Mouse (Mus musculus): ENCODE measurements around the gene Gipr. TPM values are rescaled to one million over a fixed set of nuclear protein-coding genes. Genes with fewer than 3 reads are reported as not detected.

Gipr gene
- total and polyA plus RNA-seq, 2 experiments from 2014 or later: 5.3 to 16.9 TPM

- no peak for ATAC-seq
- no peaks in the 10 kb centered on the region for H3K27me3 ChIP-seq (ENCODE audit: insufficient read depth, low read length)
- no peak overlapping the region for H3K4me2 ChIP-seq (ENCODE audit: low read depth)
- 92% methylated on average over 38 of the region's 38 CpGs for WGBS
- no peak overlapping the region for H3K27ac ChIP-seq (ENCODE audit: low read depth, low read length)
- H3K4me1 ChIP-seq (ENCODE audit: insufficient read depth): peaks cover 3% of the 10 kb centered on the region; the same call in 1 of the 2 replicates
- no peak overlapping the region for H3K4me3 ChIP-seq (ENCODE audit: low read depth, low read length)
- H3K36me3 ChIP-seq (ENCODE audit: insufficient read depth): peaks cover 58% of the 10 kb centered on the region
- DNase-seq: no peak
- TF ChIP-seq CTCF (IDR thresholded peaks at IDR 0.05; ENCODE audit: low read depth): no peak
- no peaks in the 10 kb centered on the region for H3K9me3 ChIP-seq (ENCODE audit: low read length)
- H3K9ac ChIP-seq: no peak overlapping the region
Measured at GRCm38 (mm10) chr7:19136673-19137334, 29.1 kb downstream of the Gipr start.

- Histone ChIP-seq H3K9me3 (ENCODE audit: low read length) (no peaks in the 10 kb centered on the region), H3K27me3 (ENCODE audit: insufficient read depth, low read length) (no peaks in the 10 kb centered on the region), H3K4me2 (ENCODE audit: low read depth) (no peak overlapping the region), H3K9ac (no peak overlapping the region), H3K27ac (ENCODE audit: low read depth, low read length) (no peak overlapping the region), H3K4me3 (ENCODE audit: low read depth, low read length) (no peak overlapping the region), H3K4me1 (ENCODE audit: insufficient read depth) (peaks cover 4% of the 10 kb centered on the region; the same call in 1 of the 2 replicates), H3K36me3 (ENCODE audit: insufficient read depth) (peaks cover 57% of the 10 kb centered on the region)
- DNase-seq (no peak), ATAC-seq (no peak)
- no peak for TF ChIP-seq CTCF (IDR thresholded peaks at IDR 0.05; ENCODE audit: low read depth)
- WGBS: 95% methylated on average over 13 of the region's 13 CpGs
Measured at GRCm38 (mm10) chr7:19136168-19136567, 29.8 kb downstream of the Gipr start.

DNA sequence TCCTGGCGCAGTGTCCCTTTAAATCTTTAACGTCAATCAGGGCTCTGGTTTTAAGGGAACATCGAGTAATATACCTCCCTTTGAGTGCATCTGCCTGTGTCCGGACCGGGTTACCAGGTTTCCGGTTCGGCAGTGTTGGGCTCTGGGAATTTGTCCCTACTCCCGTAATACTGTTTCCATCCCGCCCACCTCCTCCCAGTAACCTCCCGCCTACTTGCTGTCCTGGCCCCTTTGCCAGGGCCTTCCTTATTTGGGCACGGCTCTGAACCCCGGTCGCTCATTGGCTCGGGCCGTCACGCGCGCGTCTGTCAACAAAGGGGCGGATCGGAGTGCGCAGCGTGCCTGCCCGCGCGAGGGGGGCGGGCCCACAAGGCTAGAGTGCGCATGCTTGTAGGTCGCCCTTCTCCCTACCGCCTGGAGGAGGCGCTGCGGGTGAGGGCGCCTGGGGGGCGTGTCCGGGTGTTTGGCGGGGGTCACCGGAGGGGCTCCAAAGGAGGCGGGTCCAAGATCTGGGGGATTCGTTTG, 34.5 kb downstream of the Gipr start:
- WGBS: 2% methylated on average over 39 of the region's 39 CpGs
- H3K9ac ChIP-seq: peak overlapping the region; percentile 53
- no peaks in the 10 kb centered on the region for H3K27me3 ChIP-seq (ENCODE audit: insufficient read depth, low read length)
- ATAC-seq (peak; percentile 98), DNase-seq (peak; percentile 99)
- peaks cover 4% of the 10 kb centered on the region; the same call in 1 of the 2 replicates for H3K4me1 ChIP-seq (ENCODE audit: insufficient read depth)
- TF ChIP-seq CTCF (IDR thresholded peaks at IDR 0.05; ENCODE audit: low read depth): peak; percentile 88
- peak overlapping the region; percentile 86 for H3K27ac ChIP-seq (ENCODE audit: low read depth, low read length)
- H3K4me3 ChIP-seq (ENCODE audit: low read depth, low read length): peak overlapping the region; percentile 41
- H3K4me2 ChIP-seq (ENCODE audit: low read depth): peak overlapping the region; percentile 60
- no peaks in the 10 kb centered on the region for H3K9me3 ChIP-seq (ENCODE audit: low read length)
- peaks cover 17% of the 10 kb centered on the region for H3K36me3 ChIP-seq (ENCODE audit: insufficient read depth)

- ATAC-seq: no peak
- Histone ChIP-seq H3K9me3 (ENCODE audit: low read length) (no peaks in the 10 kb centered on the region), H3K36me3 (ENCODE audit: insufficient read depth) (peaks cover 10% of the 10 kb centered on the region), H3K9ac (peak overlapping the region; percentile 53), H3K4me1 (ENCODE audit: insufficient read depth) (peaks cover 4% of the 10 kb centered on the region; the same call in 1 of the 2 replicates), H3K4me3 (ENCODE audit: low read depth, low read length) (peak overlapping the region; percentile 41), H3K4me2 (ENCODE audit: low read depth) (peak overlapping the region; percentile 60), H3K27me3 (ENCODE audit: insufficient read depth, low read length) (no peaks in the 10 kb centered on the region), H3K27ac (ENCODE audit: low read depth, low read length) (peak overlapping the region; percentile 86)
- TF ChIP-seq CTCF (IDR thresholded peaks at IDR 0.05; ENCODE audit: low read depth): peak; percentile 42
- no peak for DNase-seq
- WGBS: 28% methylated on average over 4 of the region's 4 CpGs
Measured at GRCm38 (mm10) chr7:19130657-19131056, 35.3 kb downstream of the Gipr start.

- no peak for DNase-seq
- H3K27ac ChIP-seq (ENCODE audit: low read depth, low read length): no peak overlapping the region
- 96% methylated on average over 5 of the region's 5 CpGs for WGBS
- H3K36me3 ChIP-seq (ENCODE audit: insufficient read depth): peaks cover 4% of the 10 kb centered on the region
- no peak for TF ChIP-seq CTCF (IDR thresholded peaks at IDR 0.05; ENCODE audit: low read depth)
- H3K4me1 ChIP-seq (ENCODE audit: insufficient read depth): peaks cover 4% of the 10 kb centered on the region; the same call in 1 of the 2 replicates
- H3K9ac ChIP-seq: no peak overlapping the region
- ATAC-seq: no peak
- no peaks in the 10 kb centered on the region for H3K27me3 ChIP-seq (ENCODE audit: insufficient read depth, low read length)
- H3K4me2 ChIP-seq (ENCODE audit: low read depth): no peak overlapping the region
- H3K9me3 ChIP-seq (ENCODE audit: low read length): no peaks in the 10 kb centered on the region
- H3K4me3 ChIP-seq (ENCODE audit: low read depth, low read length): no peak overlapping the region
Measured at GRCm38 (mm10) chr7:19129396-19129795, 36.5 kb downstream of the Gipr start.

DNA sequence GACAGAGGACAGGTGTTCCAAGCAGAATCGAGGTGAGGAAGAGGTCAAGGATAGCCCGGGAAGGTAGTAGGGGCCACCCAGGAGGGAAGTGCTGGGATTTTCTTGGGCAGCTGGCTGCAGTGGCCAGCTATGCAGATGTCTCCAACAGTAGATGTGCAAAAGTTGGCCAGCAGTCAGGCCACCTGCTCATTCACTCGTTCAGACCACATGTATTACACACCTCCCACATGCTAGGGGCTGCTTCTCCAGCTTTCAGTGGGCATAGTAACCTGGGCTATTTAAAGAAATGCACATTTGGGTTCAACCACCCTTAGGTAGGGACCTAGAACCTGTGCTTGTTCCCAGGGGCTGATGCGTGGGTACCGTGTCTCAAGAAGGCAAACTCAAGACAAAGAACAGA, 38.2 kb downstream of the Gipr start:
- 91% methylated on average over 5 of the region's 5 CpGs for WGBS
- peaks cover 4% of the 10 kb centered on the region for H3K36me3 ChIP-seq (ENCODE audit: insufficient read depth)
- no peak overlapping the region for H3K9ac ChIP-seq
- ATAC-seq (no peak), DNase-seq (no peak)
- no peak overlapping the region for H3K4me3 ChIP-seq (ENCODE audit: low read depth, low read length)
- no peak overlapping the region for H3K4me2 ChIP-seq (ENCODE audit: low read depth)
- no peak overlapping the region for H3K27ac ChIP-seq (ENCODE audit: low read depth, low read length)
- no peaks in the 10 kb centered on the region for H3K27me3 ChIP-seq (ENCODE audit: insufficient read depth, low read length)
- TF ChIP-seq CTCF (IDR thresholded peaks at IDR 0.05; ENCODE audit: low read depth): no peak
- H3K9me3 ChIP-seq (ENCODE audit: low read length): no peaks in the 10 kb centered on the region
- H3K4me1 ChIP-seq (ENCODE audit: insufficient read depth): peaks cover 4% of the 10 kb centered on the region; the same call in 1 of the 2 replicates

- no peaks in the 10 kb centered on the region for H3K27me3 ChIP-seq (ENCODE audit: insufficient read depth, low read length)
- H3K4me1 ChIP-seq (ENCODE audit: insufficient read depth): peaks cover 8% of the 10 kb centered on the region; the same call in 1 of the 2 replicates
- TF ChIP-seq CTCF (IDR thresholded peaks at IDR 0.05; ENCODE audit: low read depth): no peak
- WGBS: 91% methylated on average over 6 of the region's 6 CpGs
- no peak overlapping the region for H3K4me3 ChIP-seq (ENCODE audit: low read depth, low read length)
- H3K9me3 ChIP-seq (ENCODE audit: low read length): no peaks in the 10 kb centered on the region
- no peak overlapping the region for H3K9ac ChIP-seq
- H3K36me3 ChIP-seq (ENCODE audit: insufficient read depth): peaks cover 4% of the 10 kb centered on the region
- no peak for DNase-seq
- no peak overlapping the region for H3K27ac ChIP-seq (ENCODE audit: low read depth, low read length)
- no peak overlapping the region for H3K4me2 ChIP-seq (ENCODE audit: low read depth)
- ATAC-seq: no peak
Measured at GRCm38 (mm10) chr7:19124713-19125112, 41.2 kb downstream of the Gipr start.
